Mouse (Mus musculus) olfactory bulb, adult 2 months (tissue): Measurements from ENCODE around the gene Prkg1.

ENCODE experiments used
- CTCF ChIP-seq: fragments of 200-500 bp; IDR thresholded peaks from 2 replicates; pipeline ENCODE4 v1.5.1; 2012; ENCODE audit warnings: low read depth, mild to moderate bottlenecking, low read length, moderate library complexity; ENCODE audit not compliant: insufficient read depth
- POLR2A ChIP-seq: fragments of 200-500 bp; IDR thresholded peaks from 2 replicates; pipeline ENCODE4 v1.6.1; 2012; ENCODE audit warnings: mild to moderate bottlenecking, low read depth, low read length, moderate library complexity; ENCODE audit not compliant: insufficient read depth

- TF ChIP-seq CTCF (no peak), POLR2A (no peak)
These were observed 480.7 kb downstream of the Prkg1 start for GRCm38 (mm10) chr19:31284126-31284525.
